Mouse (Mus musculus) gastrocnemius, adult 18-20 months (tissue): ENCODE results near the gene Emd. TPM values are rescaled to one million over a fixed set of nuclear protein-coding genes. Genes with fewer than 3 reads are reported as not detected.

Experiments
- DNase-seq: peaks from one replicate; pipeline ENCODE4 v3.0.0; 2021; ENCODE audit warnings: low spot score
- microRNA-seq: library from miRNA; unstranded; fragments of <30 nt; microRNA quantifications from one replicate; pipeline ENCODE4 v1.2.0, GENCODE M21; 2021
- total RNA-seq, 2 experiments: library from RNA; stranded (reverse); gene quantifications; 2 replicates each; pipeline ENCODE4 v1.2.3; 2021

The Emd gene
- total RNA-seq, 2 experiments from 2014 or later = 25.0 to 32.4 TPM

GRCm38 (mm10) chrX:74273422-74274322 lies 19.2 kb downstream of the Emd start:
- no peak for DNase-seq

DNA sequence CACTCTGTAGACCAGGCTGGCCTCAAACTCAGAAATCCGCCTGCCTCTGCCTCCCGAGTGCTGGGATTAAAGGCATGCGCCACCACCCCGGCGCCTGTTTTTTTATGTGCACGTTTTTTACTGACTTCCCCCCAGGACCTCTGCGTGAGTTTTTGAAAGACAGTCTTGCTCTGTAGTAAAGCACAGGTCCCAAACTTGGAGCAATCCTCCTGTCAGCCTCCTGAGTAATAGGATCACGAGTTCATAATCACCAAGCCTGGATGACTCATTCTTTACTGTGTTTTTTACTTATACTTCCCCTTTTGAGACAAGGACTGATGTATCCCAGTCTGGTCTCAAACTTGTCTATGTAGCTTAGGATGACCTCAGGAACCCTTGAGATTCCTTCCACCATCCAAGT lies 23.4 kb downstream of the Emd start:
- DNase-seq = no peak

- peak; percentile 47 for DNase-seq
These were observed 26.7 kb downstream of the Emd start for GRCm38 (mm10) chrX:74281041-74281731.

DNA sequence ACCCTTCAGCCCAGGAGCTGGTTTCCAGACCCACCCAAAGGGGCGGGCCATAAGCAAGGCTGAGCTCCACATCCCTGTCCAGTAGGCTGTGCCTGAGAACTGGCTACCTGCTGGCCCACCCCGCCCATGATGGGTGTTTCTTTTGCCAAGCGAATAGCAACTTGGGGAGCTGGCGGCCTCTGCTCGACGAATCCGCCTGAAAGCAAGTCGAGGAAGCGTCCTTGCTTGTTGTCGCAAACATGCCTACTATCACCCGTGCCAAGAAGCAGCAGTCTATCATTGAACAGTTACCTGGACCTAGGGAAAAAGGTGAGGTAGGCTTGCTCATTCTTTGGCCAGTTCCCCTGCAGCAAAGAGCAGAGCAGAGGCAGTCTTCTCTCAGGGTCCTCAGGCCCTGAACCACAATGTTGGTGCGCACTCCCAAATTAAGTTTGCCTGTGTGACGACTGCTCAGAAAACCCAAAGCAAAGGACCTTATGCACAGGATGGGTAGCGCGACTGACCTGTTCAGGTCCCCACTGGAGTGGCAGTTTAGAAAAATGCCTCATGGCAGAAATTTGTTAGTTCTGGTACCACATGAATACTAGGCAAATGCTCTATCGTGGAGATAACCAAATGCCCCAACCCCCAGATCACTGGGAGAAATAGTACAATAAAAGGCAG lies 27.4 kb downstream of the Emd start, which contains the start of the genes Taz and Dnase1l1:
TSS of gene Taz (plus strand) at position 181 of the 663 bp plus-strand sequence.
TSS of gene Dnase1l1 (minus strand) at position 606 of the 663 bp plus-strand sequence.
- DNase-seq = peak; percentile 87

DNA sequence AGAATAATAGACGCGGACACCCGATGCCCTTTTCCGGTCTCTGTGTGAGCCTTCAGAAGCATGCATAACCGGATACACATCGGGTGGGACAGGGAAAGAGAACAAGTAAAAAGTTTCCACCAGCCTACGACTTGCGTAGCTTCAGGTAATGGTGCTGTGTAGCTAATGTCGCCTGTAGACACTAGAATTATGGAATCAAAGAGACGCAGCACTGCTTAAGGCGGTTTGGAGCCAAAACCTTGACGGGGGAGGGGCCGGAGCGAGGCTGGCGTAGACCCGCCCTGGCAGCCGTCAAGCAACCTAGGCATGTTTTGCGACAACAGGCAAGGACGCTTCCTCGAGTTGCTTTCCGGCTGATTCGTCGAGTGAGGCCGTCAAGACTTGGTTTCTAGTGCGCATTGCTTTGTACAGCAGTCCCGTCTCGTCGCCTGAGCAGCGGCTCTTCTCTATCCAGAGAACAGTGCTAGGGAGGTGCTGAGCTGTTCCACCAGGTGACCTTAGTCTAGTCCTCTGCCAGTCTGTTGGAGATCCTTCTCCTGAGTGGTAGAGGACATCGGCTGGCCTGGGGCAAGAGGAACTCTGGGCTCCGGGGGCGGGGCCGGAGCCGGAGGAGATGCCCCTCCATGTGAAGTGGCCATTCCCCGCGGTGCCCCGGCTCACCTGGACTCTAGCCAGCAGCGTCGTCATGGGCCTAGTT lies 28.1 kb downstream of the Emd start:
- peak; percentile 89 for DNase-seq

- no peak for DNase-seq
These were observed 28.6 kb downstream of the Emd start for GRCm38 (mm10) chrX:74283092-74283437.

DNA sequence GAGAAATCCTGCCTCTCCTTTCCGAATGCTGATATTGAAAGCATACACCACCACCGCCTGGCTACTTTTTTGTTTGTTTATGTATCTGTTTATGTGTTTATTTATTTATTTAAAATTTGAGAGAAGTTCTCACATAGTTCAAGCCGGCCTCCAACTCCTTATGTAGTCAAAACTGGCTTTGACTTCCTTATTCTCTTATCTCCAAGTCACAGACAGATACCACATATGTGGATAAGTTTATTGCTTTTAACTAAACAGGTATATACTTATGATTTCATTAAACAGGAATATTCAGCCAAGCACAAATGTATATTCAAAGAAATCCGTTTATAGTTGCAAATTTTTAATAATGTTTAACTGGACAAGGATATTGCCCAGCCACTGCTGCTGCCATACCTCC lies 38.9 kb downstream of the Emd start:
- no peak for DNase-seq

DNA sequence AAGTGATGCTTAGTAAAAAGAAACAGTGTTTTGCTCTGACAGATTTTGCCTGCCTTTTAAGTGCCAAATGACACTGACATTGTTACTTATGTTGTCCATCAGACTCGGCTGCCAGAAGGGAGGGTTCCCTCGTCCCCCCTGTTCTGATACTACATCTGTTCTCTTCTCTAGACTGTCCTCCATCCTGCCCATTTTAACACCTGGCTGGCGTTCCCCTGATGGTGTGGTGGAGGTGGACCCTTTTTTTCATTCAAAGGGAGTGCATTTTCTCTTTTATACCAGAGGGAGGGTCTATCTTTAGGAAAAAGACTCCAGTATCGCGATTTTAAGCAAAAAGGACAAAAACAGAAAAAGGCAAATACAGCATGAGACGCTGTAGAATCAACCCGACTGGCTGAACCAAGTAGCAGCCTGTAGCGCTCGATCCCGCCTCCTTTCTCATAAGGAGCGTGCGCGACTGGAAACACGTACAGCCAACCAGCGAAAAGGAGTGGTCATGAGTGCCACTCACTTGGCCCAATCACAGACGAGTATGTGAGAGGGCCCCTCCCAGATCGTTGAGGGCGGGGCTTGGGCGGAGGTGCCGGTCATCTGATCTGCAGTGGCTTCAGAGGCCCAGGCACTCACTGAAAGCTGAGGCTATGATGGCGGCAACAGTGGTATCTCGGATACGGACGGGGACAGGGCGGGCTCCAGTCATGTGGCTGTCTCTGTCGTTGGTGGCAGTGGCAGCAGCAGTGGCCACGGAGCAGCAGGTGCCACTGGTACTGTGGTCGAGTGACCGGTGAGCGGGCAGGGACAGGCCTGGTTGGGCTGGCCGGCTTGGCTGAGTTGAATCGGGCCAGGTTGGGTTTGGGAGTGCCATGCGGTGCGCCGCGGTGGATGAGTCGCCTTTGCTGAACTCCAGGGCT lies 42.3 kb downstream of the Emd start, which contains the start of gene Atp6ap1:
TSS of gene Atp6ap1 (plus strand) at position 560 of the 911 bp plus-strand sequence.
- peak; percentile 96 for DNase-seq

DNA sequence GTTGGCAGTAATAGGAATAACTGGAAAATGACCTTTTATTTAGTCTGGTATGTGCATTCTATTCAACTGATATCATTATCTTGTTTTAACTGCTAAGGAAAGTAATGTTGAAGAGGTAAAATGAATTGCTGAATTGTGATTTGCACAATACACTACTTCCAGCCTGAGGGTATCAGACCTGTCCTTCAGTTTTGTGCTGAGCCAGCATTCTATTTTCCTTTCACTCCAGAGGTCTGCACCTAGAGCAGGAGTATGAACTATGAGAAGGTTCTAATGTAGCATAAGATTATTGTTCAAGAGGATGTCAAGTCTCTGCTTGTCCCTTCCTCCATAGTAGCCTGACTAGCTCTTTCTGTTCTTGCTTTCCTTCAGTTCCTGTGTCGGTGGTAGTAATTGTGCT lies 43.9 kb downstream of the Emd start:
- no peak for DNase-seq

DNA sequence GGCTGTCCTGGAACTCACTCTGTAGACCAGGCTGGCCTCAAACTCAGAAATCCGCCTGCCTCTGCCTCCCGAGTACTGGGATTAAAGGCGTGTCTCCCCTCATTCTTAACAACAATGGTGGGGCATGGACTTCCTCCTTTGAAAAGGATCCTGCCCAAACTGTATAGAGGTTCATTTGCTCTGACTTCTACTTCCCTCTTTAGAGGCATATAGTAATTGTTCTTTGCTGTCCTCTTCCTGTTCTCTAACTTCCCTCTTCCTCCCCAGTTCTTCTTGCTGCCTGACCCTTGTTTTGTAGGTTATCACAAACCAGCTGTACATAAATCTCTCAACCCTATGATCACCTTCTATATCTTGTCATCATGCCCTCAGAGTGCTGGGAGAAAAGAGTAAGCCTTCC lies 45.2 kb downstream of the Emd start:
- no peak for DNase-seq

GRCm38 (mm10) chrX:74304867-74305700 lies 50.6 kb downstream of the Emd start, which contains the start of gene Gdi1:
Gdi1 (plus strand) TSS chrX:74304998.
- DNase-seq = peak; percentile 72

Small RNA genes within 50 kb of the gene (microRNA-seq; reads per million reads assigned to microRNA genes)
- gene Mir7091 = 2.7 reads per million

Other genes starting within 250 kb of the Emd start
- gene Irak1, start 230.8 kb upstream of the Emd start, total RNA-seq = 10 to 100 TPM; 35.6 to 36.1 TPM
- not detected for gene Opn1mw, start 127.2 kb upstream of the Emd start, total RNA-seq
- gene Mecp2, start 119.3 kb upstream of the Emd start, total RNA-seq = 10 to 100 TPM; 27.7 to 29.2 TPM
- not detected for gene Tex28, start 86.8 kb upstream of the Emd start, total RNA-seq
- not detected for gene Tktl1, start 77.4 kb upstream of the Emd start, total RNA-seq
- 10 to 100 TPM; 30.5 to 50.1 TPM for gene Flna, start 4.9 kb upstream of the Emd start, total RNA-seq
- 100 to 1,000 TPM; 172 to 189 TPM for gene Rpl10, start 16.1 kb downstream of the Emd start, total RNA-seq
- gene Taz, start 27.2 kb downstream of the Emd start, total RNA-seq = 10 to 100 TPM; 40.2 to 47.4 TPM
- 100 to 1,000 TPM; 114 to 124 TPM for gene Dnase1l1, start 27.6 kb downstream of the Emd start, total RNA-seq
- 10 to 100 TPM; 92.1 to 95.3 TPM for gene Atp6ap1, start 42.4 kb downstream of the Emd start, total RNA-seq
- gene Gdi1, start 50.3 kb downstream of the Emd start, total RNA-seq = 10 to 100 TPM; 27.9 to 35.9 TPM
- 10 to 100 TPM; 21.1 to 27.3 TPM for gene Fam50a, start 58.3 kb downstream of the Emd start, total RNA-seq
- under 1 TPM; 0.37 to 0.52 TPM for gene Plxna3, start 74.4 kb downstream of the Emd start, total RNA-seq
- 10 to 100 TPM; 39.8 to 40.6 TPM for gene Lage3, start 98.9 kb downstream of the Emd start, total RNA-seq
- 10 to 100 TPM; 55.7 to 58.4 TPM for gene Ubl4a, start 118.5 kb downstream of the Emd start, total RNA-seq
- 1 to 10 TPM; 1.9 to 3.8 TPM for gene Slc10a3, start 118.7 kb downstream of the Emd start, total RNA-seq
- 10 to 100 TPM; 13.4 to 16.7 TPM for gene Fam3a, start 138.6 kb downstream of the Emd start, total RNA-seq
- 10 to 100 TPM; 19.6 to 23.1 TPM for gene Ikbkg, start 138.6 kb downstream of the Emd start, total RNA-seq
- 1 to 10 TPM; 2.6 to 3.8 TPM for gene G6pdx, start 174.5 kb downstream of the Emd start, total RNA-seq
- not detected for gene Gm6880, start 226.7 kb downstream of the Emd start, total RNA-seq